Mouse (Mus musculus) embryo, embryonic 10 days (tissue): ENCODE results near the gene Abi2.

ENCODE experiments used
- DNase-seq: peaks from one replicate; pipeline ENCODE4 v3.0.0-alpha.2; 2015; ENCODE audit warnings: low spot score

Gene Abi2

GRCm38 (mm10) chr1:60489660-60490059 is 80.2 kb downstream of the Abi2 start:
- DNase-seq, result no peak

- no peak for DNase-seq
Measured at GRCm38 (mm10) chr1:60490510-60490909, 81.1 kb downstream of the Abi2 start.

DNA sequence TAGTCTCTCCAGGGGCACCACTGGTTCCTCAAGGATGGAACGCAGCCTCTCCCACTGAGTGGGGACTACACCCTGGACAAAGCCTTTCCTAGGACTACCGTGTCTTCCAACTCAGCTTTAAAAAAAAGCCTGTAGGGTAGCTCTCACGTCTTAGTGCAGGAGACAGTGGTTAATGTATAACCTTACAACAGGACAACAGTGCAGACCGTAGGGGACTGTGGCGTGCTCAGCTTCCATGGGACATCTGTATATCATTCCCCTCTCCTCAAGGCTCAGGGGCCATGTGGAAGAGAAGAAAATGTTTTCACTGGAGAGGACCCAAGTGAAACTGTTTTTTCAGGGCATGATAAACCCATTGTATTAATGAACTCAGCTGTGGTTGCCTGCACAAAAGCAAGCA is 83.0 kb downstream of the Abi2 start:
- no peak for DNase-seq

DNA sequence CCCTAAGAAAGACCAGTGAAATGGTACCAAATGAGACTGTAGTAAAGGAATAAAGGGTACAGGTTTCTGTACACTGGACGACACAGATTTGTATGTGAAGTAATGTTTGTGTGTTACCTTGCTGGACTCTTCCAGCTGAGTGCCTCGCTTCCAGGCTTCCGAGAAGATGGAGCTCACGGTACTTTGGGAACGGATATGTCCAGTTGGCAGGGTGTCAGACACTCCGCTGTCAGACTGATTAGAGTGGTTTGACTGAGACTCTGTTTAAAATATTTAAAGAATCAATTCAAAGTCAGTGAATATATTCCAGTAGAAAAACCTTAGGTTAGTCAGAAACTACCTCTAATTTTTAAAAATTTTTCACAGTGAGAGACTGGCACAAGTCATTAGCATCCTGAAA is 84.0 kb downstream of the Abi2 start:
- no peak for DNase-seq

DNA sequence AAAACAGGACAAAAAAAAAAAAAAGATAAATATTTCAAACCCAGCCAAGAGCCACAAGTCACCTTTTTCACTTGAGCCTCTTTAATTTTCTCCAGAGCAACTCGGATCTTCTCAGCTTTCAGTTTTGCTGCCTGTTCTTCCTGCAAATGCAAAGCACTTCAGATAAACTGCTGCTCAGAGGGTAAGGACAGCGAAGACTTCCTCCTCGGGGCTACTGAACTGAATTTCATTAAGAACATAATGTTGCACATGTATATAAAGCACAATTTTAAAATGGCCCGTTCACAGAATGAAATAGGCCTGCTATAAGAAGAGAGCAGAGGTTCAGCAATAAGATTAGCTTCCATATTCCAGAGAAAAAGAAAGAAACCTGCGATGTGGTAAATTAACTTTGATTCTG is 94.0 kb downstream of the Abi2 start:
- DNase-seq, result no peak

GRCm38 (mm10) chr1:60510584-60510983 is 101.2 kb downstream of the Abi2 start:
- no peak for DNase-seq

GRCm38 (mm10) chr1:60530107-60530506 is 120.7 kb downstream of the Abi2 start:
- no peak for DNase-seq

- DNase-seq, result no peak
Measured at GRCm38 (mm10) chr1:60530636-60531035, 121.2 kb downstream of the Abi2 start.
